Mouse (Mus musculus): ENCODE measurements around the gene Krcc1. TPM values are rescaled to one million over a fixed set of nuclear protein-coding genes. Genes with fewer than 3 reads are reported as not detected.

The Krcc1 gene
- polyA plus RNA-seq (2011; ENCODE audit: insufficient read length, low read depth, missing spikeins), result 85.8 and 87.1 TPM in 2 replicates

DNA sequence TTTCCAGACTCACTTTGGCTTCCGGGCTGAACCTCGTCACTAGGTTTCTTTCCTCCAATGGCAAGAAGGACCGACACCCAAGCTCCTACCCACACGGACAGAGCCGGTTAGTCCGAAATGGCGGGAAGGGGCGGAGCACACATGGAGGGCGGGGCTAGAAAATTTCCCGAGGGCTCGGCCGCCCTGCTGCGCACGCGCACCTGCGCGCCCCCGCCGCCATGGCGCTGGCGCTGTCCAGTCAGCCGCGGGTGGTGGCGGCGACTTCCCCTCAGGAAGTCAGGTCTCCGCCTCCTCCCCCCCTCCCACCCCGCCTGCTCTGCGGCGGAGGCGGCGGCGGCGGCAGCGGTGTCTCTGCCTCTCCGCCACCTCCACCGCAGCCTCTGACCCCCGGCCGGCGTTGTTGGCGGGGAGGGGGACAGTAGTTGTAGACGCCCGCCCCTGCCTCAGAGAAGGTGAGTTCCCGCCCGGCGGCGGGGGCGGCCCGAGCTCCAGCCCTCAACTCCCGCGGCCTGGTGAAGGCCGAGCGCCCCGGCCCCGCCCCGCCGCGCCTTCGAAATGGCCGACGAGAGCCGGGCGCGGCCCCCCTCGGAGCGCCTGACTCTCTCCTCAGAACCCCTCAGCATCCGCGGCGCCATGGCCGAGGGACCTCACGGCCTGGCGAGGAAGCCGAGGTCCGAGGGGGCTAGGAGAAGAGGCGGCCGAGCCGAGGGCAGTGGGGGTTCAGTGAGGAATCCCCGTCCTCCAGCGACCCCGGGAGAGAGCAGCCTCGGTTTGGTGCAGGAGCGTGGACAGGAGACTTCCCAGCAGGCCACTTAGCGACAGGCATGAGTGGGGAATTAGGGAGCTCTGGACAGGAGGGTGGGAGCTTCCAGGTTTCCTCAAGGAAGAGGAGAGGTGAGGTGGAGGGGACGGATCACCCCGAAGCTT, at the start of gene Krcc1:
TSS of gene Krcc1 (plus strand) at position 289 of the 927 bp plus-strand sequence.
- TF ChIP-seq POLR2A (IDR thresholded peaks at IDR 0.05; ENCODE audit: low read depth, low read length), result peak; percentile 47; the same call in 1 of the 2 replicates
- no peak for TF ChIP-seq CTCF (IDR thresholded peaks at IDR 0.05; ENCODE audit: borderline replicate concordance, insufficient read depth, low read length)
- Histone ChIP-seq H3K4me1 (ENCODE audit: control insufficient read depth, insufficient read depth, low read length) (peaks cover 3% of the 10 kb centered on the region), H3K4me3 (ENCODE audit: insufficient read depth, low read length) (peak within 1 kb of the TSS; percentile 95), H3K27ac (ENCODE audit: insufficient read depth, low read length) (peak within 1 kb of the TSS; percentile 88)

GRCm38 (mm10) chr6:71224184-71224943, 47.1 kb upstream of the Krcc1 start:
- Histone ChIP-seq H3K4me1 (ENCODE audit: control insufficient read depth, insufficient read depth, low read length) (peaks cover 16% of the 10 kb centered on the region; the same call in 1 of the 2 replicates), H3K27ac (ENCODE audit: insufficient read depth, low read length) (no peak overlapping the region), H3K4me3 (ENCODE audit: insufficient read depth, low read length) (no peak overlapping the region)
- no peak for TF ChIP-seq CTCF (IDR thresholded peaks at IDR 0.05; ENCODE audit: borderline replicate concordance, insufficient read depth, low read length)
- TF ChIP-seq POLR2A (IDR thresholded peaks at IDR 0.05; ENCODE audit: low read depth, low read length), result no peak

DNA sequence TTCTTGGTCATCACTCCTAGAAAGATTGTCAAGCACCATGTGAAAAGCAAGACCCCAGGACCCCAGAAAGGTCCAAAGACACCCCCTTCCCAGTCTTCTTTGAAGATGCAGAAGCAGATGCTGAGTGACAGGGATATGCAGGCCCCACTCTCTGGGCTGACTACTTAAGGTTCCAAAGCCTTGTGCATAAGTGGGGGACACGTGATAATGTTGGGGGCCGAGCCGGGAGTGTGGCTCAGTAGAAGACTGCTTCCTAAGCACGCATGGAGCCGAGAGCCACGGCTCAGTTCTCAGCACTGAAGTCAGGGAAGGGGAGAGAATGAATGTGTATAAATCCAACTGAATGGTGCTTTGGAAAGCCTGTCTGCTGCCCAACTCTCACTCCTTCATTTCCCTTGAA, 44.9 kb upstream of the Krcc1 start:
- H3K27ac ChIP-seq (ENCODE audit: insufficient read depth, low read length), result no peak overlapping the region

DNA sequence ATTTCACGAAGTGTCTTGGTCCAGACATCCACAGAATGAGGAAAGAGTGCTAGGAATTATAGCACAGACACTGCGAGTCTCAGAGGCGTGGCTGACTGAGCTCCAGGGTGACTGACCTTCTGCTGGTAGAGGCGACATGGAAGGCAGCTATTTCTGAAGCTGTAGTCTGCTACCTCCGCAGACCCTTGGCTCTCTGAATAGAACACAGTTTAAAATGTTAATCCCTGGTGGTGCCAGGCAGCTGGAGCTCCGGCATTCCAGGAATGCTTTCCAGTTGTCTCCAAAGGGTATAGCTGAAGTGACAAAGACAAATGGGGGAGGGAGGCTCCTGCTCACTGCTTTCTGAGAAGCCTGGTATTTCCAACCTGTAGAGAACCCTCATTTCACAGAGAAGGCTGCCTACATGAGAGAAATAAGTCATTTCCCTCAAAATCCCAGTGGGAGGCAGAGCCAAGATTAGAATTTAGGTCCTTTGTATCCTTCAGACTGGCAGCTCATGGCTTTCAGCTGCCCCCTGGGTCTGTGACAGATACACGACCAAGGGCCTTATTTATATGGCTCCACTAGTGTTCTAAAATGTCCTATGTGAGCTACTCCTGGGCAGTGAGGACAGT, 44.2 kb upstream of the Krcc1 start:
- Histone ChIP-seq H3K4me1 (ENCODE audit: control insufficient read depth, insufficient read depth, low read length) (peaks cover 16% of the 10 kb centered on the region; the same call in 1 of the 2 replicates), H3K4me3 (ENCODE audit: insufficient read depth, low read length) (no peak overlapping the region), H3K27ac (ENCODE audit: insufficient read depth, low read length) (no peak overlapping the region)
- TF ChIP-seq CTCF (IDR thresholded peaks at IDR 0.05; ENCODE audit: borderline replicate concordance, insufficient read depth, low read length) (no peak), POLR2A (IDR thresholded peaks at IDR 0.05; ENCODE audit: low read depth, low read length) (no peak)

More for the DNA sequence above, 44.9 kb upstream of the Krcc1 start:
- no peak overlapping the region for H3K4me3 ChIP-seq (ENCODE audit: insufficient read depth, low read length)
- H3K4me1 ChIP-seq (ENCODE audit: control insufficient read depth, insufficient read depth, low read length), result peaks cover 16% of the 10 kb centered on the region; the same call in 1 of the 2 replicates
- TF ChIP-seq POLR2A (IDR thresholded peaks at IDR 0.05; ENCODE audit: low read depth, low read length) (no peak), CTCF (IDR thresholded peaks at IDR 0.05; ENCODE audit: borderline replicate concordance, insufficient read depth, low read length) (no peak)

GRCm38 (mm10) chr6:71235121-71235520, 36.4 kb upstream of the Krcc1 start:
- H3K27ac ChIP-seq (ENCODE audit: insufficient read depth, low read length), result no peak overlapping the region
- H3K4me3 ChIP-seq (ENCODE audit: insufficient read depth, low read length), result no peak overlapping the region
- no peak for TF ChIP-seq POLR2A (IDR thresholded peaks at IDR 0.05; ENCODE audit: low read depth, low read length)
- no peak for TF ChIP-seq CTCF (IDR thresholded peaks at IDR 0.05; ENCODE audit: borderline replicate concordance, insufficient read depth, low read length)
- H3K4me1 ChIP-seq (ENCODE audit: control insufficient read depth, insufficient read depth, low read length), result no peaks in the 10 kb centered on the region

DNA sequence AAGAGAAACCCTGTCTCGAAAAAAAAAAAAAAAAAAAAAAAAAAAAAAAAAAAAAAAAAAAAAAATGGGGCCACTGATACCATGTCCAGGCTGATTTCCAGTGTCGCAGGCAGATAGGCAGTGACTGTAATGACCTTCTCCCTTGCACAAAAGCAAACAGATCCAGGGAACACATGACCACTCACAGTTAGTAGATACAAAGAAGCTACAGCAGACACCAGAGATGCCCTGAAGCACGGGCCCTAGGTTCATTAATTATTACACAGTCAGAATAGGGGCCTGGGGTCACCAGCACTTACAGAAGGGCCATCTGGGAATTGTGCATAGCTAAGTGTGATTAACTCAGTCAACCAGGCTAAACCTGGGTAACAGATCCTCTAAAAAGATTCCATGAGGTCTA, 35.5 kb upstream of the Krcc1 start:
- TF ChIP-seq POLR2A (IDR thresholded peaks at IDR 0.05; ENCODE audit: low read depth, low read length) (no peak), CTCF (IDR thresholded peaks at IDR 0.05; ENCODE audit: borderline replicate concordance, insufficient read depth, low read length) (no peak)
- no peak overlapping the region for H3K27ac ChIP-seq (ENCODE audit: insufficient read depth, low read length)
- no peaks in the 10 kb centered on the region for H3K4me1 ChIP-seq (ENCODE audit: control insufficient read depth, insufficient read depth, low read length)
- no peak overlapping the region for H3K4me3 ChIP-seq (ENCODE audit: insufficient read depth, low read length)

- no peaks in the 10 kb centered on the region for H3K4me1 ChIP-seq (ENCODE audit: control insufficient read depth, insufficient read depth, low read length)
- TF ChIP-seq CTCF (IDR thresholded peaks at IDR 0.05; ENCODE audit: borderline replicate concordance, insufficient read depth, low read length), result no peak
- TF ChIP-seq POLR2A (IDR thresholded peaks at IDR 0.05; ENCODE audit: low read depth, low read length), result no peak
- H3K27ac ChIP-seq (ENCODE audit: insufficient read depth, low read length), result no peak overlapping the region
- no peak overlapping the region for H3K4me3 ChIP-seq (ENCODE audit: insufficient read depth, low read length)
Observed at GRCm38 (mm10) chr6:71236506-71236905, 35.0 kb upstream of the Krcc1 start.

GRCm38 (mm10) chr6:71237031-71237431, 34.4 kb upstream of the Krcc1 start:
- H3K4me3 ChIP-seq (ENCODE audit: insufficient read depth, low read length), result no peak overlapping the region
- H3K4me1 ChIP-seq (ENCODE audit: control insufficient read depth, insufficient read depth, low read length), result no peaks in the 10 kb centered on the region
- TF ChIP-seq POLR2A (IDR thresholded peaks at IDR 0.05; ENCODE audit: low read depth, low read length) (no peak), CTCF (IDR thresholded peaks at IDR 0.05; ENCODE audit: borderline replicate concordance, insufficient read depth, low read length) (no peak)
- H3K27ac ChIP-seq (ENCODE audit: insufficient read depth, low read length), result no peak overlapping the region

DNA sequence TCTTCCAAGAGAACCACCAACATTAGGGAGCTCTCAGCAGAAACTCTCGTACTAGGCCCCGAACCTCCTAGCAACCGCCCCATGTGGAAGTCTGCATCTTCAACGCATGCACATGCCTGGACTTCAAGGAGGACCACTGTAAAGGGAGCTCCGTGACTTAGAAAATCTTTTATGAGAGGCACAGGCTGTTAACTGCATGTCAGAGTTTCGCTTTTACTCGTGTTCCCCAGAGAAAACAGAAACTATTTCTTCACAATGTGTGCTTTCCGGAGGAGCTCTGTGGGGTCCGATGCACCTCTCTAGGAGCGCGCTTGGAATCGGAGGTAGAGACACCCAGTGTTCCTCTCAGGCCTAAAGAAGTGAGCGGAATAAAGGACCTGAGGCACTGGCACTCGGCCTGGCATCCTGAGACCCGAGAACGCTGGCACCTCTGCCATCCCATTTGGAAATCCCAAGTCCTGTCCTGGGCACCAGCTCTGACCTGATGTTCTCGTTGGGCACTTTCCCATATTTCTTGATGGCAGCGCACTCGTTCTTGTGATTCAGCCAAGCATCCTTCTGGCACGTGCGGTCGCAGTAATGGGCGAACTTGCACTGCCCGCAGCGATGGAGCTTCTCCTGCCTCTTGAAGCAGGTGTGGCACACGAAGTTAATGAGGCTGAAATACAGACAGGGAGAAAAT, 32.3 kb upstream of the Krcc1 start:
- no peak overlapping the region for H3K27ac ChIP-seq (ENCODE audit: insufficient read depth, low read length)
- no peak overlapping the region for H3K4me3 ChIP-seq (ENCODE audit: insufficient read depth, low read length)
- TF ChIP-seq POLR2A (IDR thresholded peaks at IDR 0.05; ENCODE audit: low read depth, low read length) (no peak), CTCF (IDR thresholded peaks at IDR 0.05; ENCODE audit: borderline replicate concordance, insufficient read depth, low read length) (no peak)
- H3K4me1 ChIP-seq (ENCODE audit: control insufficient read depth, insufficient read depth, low read length), result no peaks in the 10 kb centered on the region

Data from embryonic fibroblast, embryonic 13.5 days (primary cell).